Mouse (Mus musculus): ENCODE results near the gene Tas1r1.

DNA sequence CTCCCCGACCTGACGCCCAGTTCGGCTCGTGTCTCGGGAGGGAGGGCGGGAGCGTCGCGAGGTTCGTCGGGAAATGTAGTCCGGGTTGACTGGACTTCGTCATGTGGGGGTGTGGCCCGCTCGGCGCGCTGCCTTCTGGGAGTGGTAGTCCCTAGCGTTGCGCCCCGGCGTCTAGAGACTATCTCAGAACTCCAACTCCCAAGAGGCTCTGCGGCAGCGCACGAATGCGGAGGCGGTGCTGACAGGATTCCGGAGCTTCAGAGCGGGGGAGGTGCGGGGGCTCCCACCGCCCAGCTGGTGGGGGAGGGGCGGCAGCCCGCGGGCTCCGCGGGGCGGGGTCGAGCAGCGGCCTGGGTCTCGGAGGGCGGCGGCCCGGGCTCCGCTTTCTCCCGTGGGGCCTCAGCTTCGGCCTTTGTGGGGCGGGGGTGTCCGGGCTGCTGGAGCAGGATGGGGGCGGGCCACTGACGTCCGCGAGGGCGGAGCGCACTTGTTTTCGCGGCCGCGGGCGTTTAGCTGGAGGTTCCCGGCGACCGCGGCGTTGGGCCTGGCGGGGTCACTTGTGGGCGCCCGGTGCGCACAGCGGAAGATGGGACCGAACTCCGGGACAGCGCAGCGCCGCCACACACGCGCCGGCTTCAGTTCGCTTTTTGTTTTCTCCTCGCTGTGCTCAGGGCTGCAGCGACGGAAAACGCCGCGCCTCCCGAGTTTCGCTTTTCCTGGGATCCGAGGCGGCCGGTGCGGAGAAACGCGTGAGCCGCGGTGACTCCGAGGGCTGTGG is 42.0 kb downstream of the Tas1r1 start, which contains the start of gene Phf13:
- no peak for TF ChIP-seq CTCF (IDR thresholded peaks at IDR 0.05; ENCODE audit: extremely low read depth, insufficient read length, insufficient replicate concordance, low read depth, low read length)
- peak; percentile 58; the same call in 1 of the 2 replicates for TF ChIP-seq POLR2A (IDR thresholded peaks at IDR 0.05; ENCODE audit: low read depth, low read length)

All from small intestine, adult 2 months (tissue).